Mouse (Mus musculus): ENCODE measurements at regions not wholly inside any gene's neighbourhood (a gene's known extent, or its start where the extent isn't known, plus 50 kb on each side); places are given as distances from the start of the nearest gene placed in this dataset.

DNA sequence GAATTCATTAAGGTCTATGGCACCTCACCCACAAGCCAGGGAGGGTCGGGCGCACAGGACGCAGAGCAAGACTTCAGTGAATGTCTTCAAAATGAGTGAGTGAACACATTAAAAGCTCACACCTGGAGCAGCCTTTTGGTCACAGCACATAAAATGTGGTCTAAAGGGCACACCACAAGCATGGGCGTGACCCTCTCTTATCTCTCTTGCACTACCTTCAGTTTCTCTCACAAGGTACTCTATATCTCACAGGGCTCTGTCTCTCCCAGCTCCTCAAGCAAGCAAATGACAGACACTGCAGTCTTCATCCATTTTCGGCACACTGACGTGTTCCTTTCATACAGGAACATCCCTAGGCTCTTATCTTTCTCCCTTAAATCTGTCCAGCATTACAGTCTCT, 444.0 kb downstream of the Slc16a7 start:
- no peak for DNase-seq (ENCODE audit: low spot score)

DNA sequence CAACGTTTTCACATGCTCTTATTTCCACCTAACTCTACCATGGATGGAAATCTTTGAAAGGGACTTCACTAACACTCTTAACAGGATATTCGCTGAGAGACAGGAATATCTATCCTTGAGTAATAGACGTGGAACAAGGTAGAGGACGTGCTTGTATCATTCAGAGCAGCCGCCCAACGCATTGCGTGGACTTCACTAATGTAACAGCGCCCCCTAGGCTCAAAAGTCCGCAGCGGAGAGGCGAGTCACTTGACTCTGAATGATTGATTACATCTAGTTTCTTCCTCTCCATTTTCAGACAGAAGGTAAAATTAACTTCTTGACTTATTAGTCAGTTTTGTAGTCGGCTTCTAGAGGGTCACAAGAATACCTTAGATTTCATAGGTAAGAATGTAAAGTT, 447.1 kb downstream of the Slc16a7 start:
- peak; percentile 17 for DNase-seq (ENCODE audit: low spot score)

- no peak for DNase-seq (ENCODE audit: low spot score)
Measured at GRCm38 (mm10) chr10:124927218-124927617, 462.0 kb downstream of the Slc16a7 start.

DNA sequence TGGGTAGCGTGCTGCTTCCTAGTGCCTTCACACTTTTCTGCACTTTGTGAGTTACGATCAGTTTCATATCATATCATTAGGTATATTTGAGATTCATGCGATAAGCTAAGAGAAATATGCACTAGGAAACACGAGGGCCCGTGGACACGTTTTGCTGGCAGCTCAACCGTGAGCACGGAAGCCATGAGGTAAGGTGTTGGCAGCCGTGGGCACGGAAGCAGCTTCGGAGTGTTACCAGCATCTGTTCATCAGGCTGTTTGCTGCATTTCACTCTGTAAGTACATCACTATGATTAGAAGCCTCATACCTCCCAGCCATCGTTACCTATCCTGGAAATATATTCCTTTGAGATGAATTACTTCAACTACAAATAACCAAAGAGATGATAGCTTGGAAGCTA, 489.2 kb downstream of the Slc16a7 start:
- no peak for DNase-seq (ENCODE audit: low spot score)

- DNase-seq (ENCODE audit: low spot score) = no peak
Measured at GRCm38 (mm10) chr10:124878525-124878924, 510.7 kb downstream of the Slc16a7 start.

- no peak for DNase-seq (ENCODE audit: low spot score)
Measured at GRCm38 (mm10) chr10:124877706-124878105, 511.6 kb downstream of the Slc16a7 start.

- no peak for DNase-seq (ENCODE audit: low spot score)
Measured at GRCm38 (mm10) chr10:124872211-124872610, 517.1 kb downstream of the Slc16a7 start.

DNA sequence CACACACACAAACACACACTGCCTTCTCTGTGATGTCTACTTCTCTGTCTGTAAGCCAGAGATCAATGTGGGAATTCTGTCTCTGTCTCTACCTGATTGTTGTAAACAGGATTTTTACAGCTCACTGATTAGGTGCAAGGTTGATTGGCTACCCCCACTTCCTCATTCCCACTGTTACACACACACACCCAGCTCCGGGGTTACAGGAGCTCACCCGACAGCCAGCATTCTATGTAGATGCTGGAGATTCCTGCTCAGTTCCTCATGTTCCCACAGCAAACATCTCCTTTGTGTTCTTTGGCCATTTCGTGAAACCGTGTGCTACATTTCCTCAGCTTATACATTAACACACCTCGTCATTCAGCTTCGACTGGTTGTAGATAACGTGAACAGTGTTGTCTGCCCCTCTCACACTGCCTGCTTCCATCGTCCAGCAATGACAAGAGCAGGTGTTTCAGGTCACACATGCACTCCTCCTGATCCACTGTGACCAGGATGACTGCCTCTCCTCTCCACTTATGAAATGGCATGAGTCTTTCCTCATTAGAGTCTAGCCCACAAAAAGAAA, 546.6 kb downstream of the Slc16a7 start:
- DNase-seq (ENCODE audit: low spot score) = no peak

DNA sequence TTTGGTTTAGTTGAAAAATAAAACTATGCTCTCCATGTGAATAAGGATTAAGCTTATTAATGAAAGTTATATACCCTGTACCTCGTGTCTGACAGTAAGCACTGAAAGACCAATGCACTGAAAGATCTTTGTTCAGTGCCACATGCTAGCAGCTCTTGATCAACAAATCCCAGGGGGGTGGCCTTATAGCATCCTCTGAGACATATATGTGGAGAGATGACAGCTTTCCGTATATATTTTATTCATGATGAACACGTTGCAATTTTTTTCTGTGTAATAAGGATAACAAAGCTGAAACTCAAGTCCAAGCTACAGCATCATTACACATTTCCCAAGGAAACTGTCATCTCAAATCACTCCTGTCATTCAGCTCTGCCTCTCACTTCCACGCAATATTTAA, 555.3 kb downstream of the Slc16a7 start:
- DNase-seq (ENCODE audit: low spot score) = no peak

GRCm38 (mm10) chr10:124803997-124804614, 585.2 kb downstream of the Slc16a7 start:
- DNase-seq (ENCODE audit: low spot score) = no peak
